Mouse (Mus musculus) adrenal gland, postnatal 14 days (tissue): ENCODE measurements around the gene Rb1. TPM values are rescaled to one million over a fixed set of nuclear protein-coding genes. Genes with fewer than 3 reads are reported as not detected.

ENCODE experiments used
- DNase-seq: peaks from one replicate; pipeline ENCODE4 v3.0.0; 2021; ENCODE audit warnings: mixed read lengths
- total RNA-seq: library from RNA; stranded (reverse); gene quantifications from 2 replicates; pipeline ENCODE4 v1.2.3, GENCODE M21; 2021

The Rb1 gene
- total RNA-seq, 1 experiment from 2014 or later, result 25.8 TPM

GRCm38 (mm10) chr14:73334926-73335805 lies 9.5 kb upstream of the Rb1 start:
- no peak for DNase-seq

GRCm38 (mm10) chr14:73333880-73334279 lies 8.3 kb upstream of the Rb1 start:
- DNase-seq, result no peak

- no peak for DNase-seq
Measured at GRCm38 (mm10) chr14:73331386-73331785, 5.8 kb upstream of the Rb1 start.

GRCm38 (mm10) chr14:73329871-73330270 lies 4.2 kb upstream of the Rb1 start:
- DNase-seq, result no peak

GRCm38 (mm10) chr14:73326511-73326910 lies 889 bp upstream of the Rb1 start:
- no peak for DNase-seq

GRCm38 (mm10) chr14:73324634-73325455 lies 777 bp downstream of the Rb1 start:
- peak; percentile 63 for DNase-seq

- DNase-seq, result no peak
Measured at GRCm38 (mm10) chr14:73323965-73324364, 1.7 kb downstream of the Rb1 start.

GRCm38 (mm10) chr14:73322142-73322541 lies 3.5 kb downstream of the Rb1 start:
- no peak for DNase-seq

- DNase-seq, result no peak
Measured at GRCm38 (mm10) chr14:73316933-73317332, 8.7 kb downstream of the Rb1 start.

- DNase-seq, result no peak
Measured at GRCm38 (mm10) chr14:73313864-73314263, 11.8 kb downstream of the Rb1 start.

- DNase-seq, result no peak
Measured at GRCm38 (mm10) chr14:73313396-73313795, 12.2 kb downstream of the Rb1 start.

GRCm38 (mm10) chr14:73312909-73313308 lies 12.7 kb downstream of the Rb1 start:
- no peak for DNase-seq

GRCm38 (mm10) chr14:73307490-73307889 lies 18.1 kb downstream of the Rb1 start:
- DNase-seq, result no peak

GRCm38 (mm10) chr14:73303193-73303592 lies 22.4 kb downstream of the Rb1 start:
- peak; percentile 43 for DNase-seq

- DNase-seq, result no peak
Measured at GRCm38 (mm10) chr14:73301856-73302255, 23.8 kb downstream of the Rb1 start.

- DNase-seq, result no peak
Measured at GRCm38 (mm10) chr14:73295512-73295911, 30.1 kb downstream of the Rb1 start.

GRCm38 (mm10) chr14:73293616-73294015 lies 32.0 kb downstream of the Rb1 start:
- no peak for DNase-seq

- DNase-seq, result no peak
Measured at GRCm38 (mm10) chr14:73292434-73292833, 33.2 kb downstream of the Rb1 start.

GRCm38 (mm10) chr14:73289915-73290314 lies 35.7 kb downstream of the Rb1 start:
- no peak for DNase-seq

- DNase-seq, result peak; percentile 10
Measured at GRCm38 (mm10) chr14:73280996-73281395, 44.6 kb downstream of the Rb1 start.

GRCm38 (mm10) chr14:73279096-73279495 lies 46.5 kb downstream of the Rb1 start:
- DNase-seq, result no peak

- DNase-seq, result no peak
Measured at GRCm38 (mm10) chr14:73271807-73272206, 53.8 kb downstream of the Rb1 start.

- peak; percentile 8 for DNase-seq
Measured at GRCm38 (mm10) chr14:73266166-73266565, 59.5 kb downstream of the Rb1 start.
